Comparison of ENCODE assay signal across 8 mouse cellular contexts in the genomic region with DNA sequence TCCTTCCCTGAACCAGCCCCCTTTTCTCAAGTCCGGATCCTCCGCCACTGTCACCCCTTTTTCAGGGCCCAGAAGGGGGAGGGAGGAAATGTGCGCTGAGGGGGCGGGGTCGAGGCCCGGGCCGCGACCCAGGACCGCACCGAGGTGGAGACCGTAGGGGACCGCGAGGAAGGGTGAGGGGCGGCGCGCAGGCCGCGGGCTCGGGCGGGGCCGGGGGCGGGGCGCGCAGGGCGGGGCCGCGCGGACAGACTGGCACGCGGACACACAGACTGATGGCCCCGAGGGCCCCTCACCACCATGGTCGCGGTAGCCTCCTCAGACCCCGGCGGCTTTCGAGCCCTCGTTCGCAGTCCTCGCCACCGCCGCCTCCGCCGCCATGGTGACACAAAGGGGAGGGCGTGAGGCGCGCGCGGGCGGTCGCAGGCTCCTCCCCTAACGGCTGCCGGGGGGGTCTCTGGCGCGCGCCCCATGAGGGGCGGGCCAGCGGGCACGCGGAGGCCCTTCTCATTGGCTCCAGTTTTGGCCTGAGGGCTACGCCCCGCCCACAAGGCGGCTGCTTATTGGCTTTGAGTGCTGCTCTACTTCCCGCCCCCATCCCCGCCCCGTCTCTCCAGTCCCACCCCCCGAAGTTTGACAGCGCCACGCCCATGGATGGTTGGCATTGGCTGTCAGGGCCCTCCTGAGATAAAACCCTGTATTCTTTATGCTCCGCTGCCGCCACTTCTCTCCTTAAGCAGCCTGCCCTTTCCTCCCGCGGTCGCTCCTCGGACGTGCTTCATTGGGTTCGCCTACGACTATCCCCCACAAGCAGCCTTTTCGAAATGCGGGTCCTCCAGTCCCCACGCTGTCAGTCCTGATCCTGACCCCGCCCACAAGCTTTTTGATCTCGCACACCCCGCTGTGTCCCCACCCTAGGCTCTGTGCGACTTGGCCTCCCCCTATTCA. TPM values are rescaled to one million over a fixed set of nuclear protein-coding genes. Genes with fewer than 3 reads are reported as not detected.
DNase-seq lines count a peak whose midpoint lies in the region; ATAC-seq and TF ChIP-seq lines count a peak whose summit lies in the region.

A gene (minus strand): TSS at position 428 of the 945 bp plus-strand sequence.

- ATAC-seq in common myeloid progenitor, adult 5-6 weeks (replicated peaks; ENCODE audit: low read depth, poor library complexity, severe bottlenecking) = peak; percentile 90

- peak within 1 kb of the TSS; percentile 61 for H3K27ac ChIP-seq in gastrocnemius, adult 2 months

- DNase-seq in ZHBTc4 (ENCODE audit: low read depth, low spot score) = peak; percentile 96
- DNase-seq in gastrocnemius, adult 2 months = peak; percentile 97
- DNase-seq in hindlimb bud, embryonic 11.5 days (ENCODE audit: extremely low spot score, low read depth, low spot score) = peak; percentile 92
- peak; percentile 88 to 98 for DNase-seq in left cerebral cortex, adult 8-10 months (ENCODE audit: low spot score in 2 of 2)
- peak; percentile 99 for DNase-seq in right cerebral cortex, postnatal 10 days (ENCODE audit: low spot score in 2 of 2)
- peak; percentile 88 for DNase-seq in urinary bladder, postnatal 25 days (ENCODE audit: low spot score)

- intact Hi-C loops in gastrocnemius, adult 2 months (cut with DNase I) = no loop called here

- no peaks in the 10 kb centered on the region for H3K9me3 ChIP-seq in megakaryocyte, embryonic 14.5 days

- peaks cover 54% of the 10 kb centered on the region for H3K36me3 ChIP-seq in megakaryocyte, embryonic 14.5 days (replicated peaks; ENCODE audit: low read length)

- TF ChIP-seq CTCF in gastrocnemius, adult 2 months (IDR thresholded peaks at IDR 0.05) = no peak

- peaks cover 26% of the 10 kb centered on the region for H3K4me1 ChIP-seq in megakaryocyte, embryonic 14.5 days

- H3K4me3 ChIP-seq in gastrocnemius, adult 2 months = peak within 1 kb of the TSS; percentile 81
- peak within 1 kb of the TSS; percentile 98 for H3K4me3 ChIP-seq in megakaryocyte, embryonic 14.5 days (replicated peaks)

- no peaks in the 10 kb centered on the region for H3K27me3 ChIP-seq in megakaryocyte, embryonic 14.5 days (replicated peaks)

RNA-seq across cellular contexts. Expression of the gene that starts here (rescaled TPM):
- total RNA-seq in common myeloid progenitor, adult 5-6 weeks (2017) = 5.2 and 9.1 TPM in 2 replicates
- total RNA-seq in gastrocnemius, adult 2 months (2021) = under 1 TPM; 0.31 to 0.47 TPM
- 100 to 1,000 TPM; 177 to 184 (median 178) TPM for total RNA-seq in left cerebral cortex, adult 8-10 months (2022)
- 12.9 and 43.1 TPM in 2 replicates for polyA plus RNA-seq in megakaryocyte, embryonic 14.5 days (2012; ENCODE audit: insufficient read depth, low replicate concordance)

Comparison
In these comparisons a context has a peak if more than half of its experiments do, and no peak if none do; other contexts are left out.
1. Peak in every context shown above with its lines: DNase-seq, ATAC-seq, H3K4me3 ChIP-seq and H3K27ac ChIP-seq.
2. RNA of the gene that starts here (total RNA-seq): 177 to 184 TPM in left cerebral cortex, adult 8-10 months; 5.2 to 9.1 TPM in common myeloid progenitor, adult 5-6 weeks and 0.31 to 0.47 TPM in gastrocnemius, adult 2 months; every median in the first group is over 10 times any median in the second.
3. Peak in DNase-seq, H3K4me3 ChIP-seq and H3K27ac ChIP-seq in gastrocnemius, adult 2 months; RNA of the gene not detected or under 1 TPM.